Mouse (Mus musculus) v-Abl transformed pro-B cells (cell line): ENCODE results near the gene Rin2.
"Not testable (repeated sequence)": the region's sequence is repeated elsewhere in the genome, so short reads cannot be mapped to it uniquely, and the experiment has no call there.

Experiments
- in situ Hi-C, 2 experiments: fragments of 400-800 bp; cut with MboI; formaldehyde crosslinking; loops; one replicate each; pipeline ENCODE4 v1.15.1; 2025; ENCODE audit not compliant: unreplicated experiment in 2 of 2

Gene Rin2

DNA sequence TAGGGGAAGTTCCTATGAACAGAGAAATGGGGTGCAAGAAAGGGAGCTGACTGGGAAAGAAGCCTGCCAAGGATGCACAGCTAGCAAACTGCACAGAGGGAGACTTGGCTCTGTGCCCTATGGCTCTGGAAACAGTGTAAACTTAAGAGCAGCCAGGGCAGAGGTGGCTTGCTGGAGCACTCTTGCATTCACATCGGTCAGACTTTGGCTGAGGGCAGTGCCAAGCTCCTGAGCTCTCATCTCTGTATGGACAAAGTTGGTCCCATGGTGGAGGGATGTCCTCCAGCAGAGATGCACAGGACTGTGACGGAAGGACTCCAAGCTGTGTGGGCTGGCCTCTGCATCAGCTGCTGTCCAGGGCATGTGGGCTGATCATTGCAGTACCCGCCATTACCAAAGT lies 8.5 kb downstream of the Rin2 start:
- in situ Hi-C loops, result no loop called here

GRCm38 (mm10) chr2:145684151-145684550 lies 9.1 kb downstream of the Rin2 start:
- in situ Hi-C loops, result no loop called here

DNA sequence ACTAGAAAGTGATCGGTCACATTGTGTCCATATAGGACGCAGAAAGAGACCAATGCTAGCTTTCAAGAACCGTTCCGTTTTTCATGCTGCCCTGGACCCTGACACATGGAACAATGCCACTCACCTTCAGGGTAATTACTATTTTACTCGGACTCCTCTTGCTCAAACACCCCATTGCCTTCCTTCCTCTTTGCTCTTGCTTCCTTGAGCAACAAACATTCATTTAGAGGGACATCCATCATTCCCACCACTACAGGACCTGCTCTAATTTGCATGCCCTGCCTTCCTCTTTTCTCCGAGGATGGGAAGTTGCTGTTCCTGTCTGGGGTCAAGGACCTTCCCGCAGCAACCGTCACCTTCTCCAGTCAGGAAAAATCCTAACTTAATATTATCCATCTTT lies 9.9 kb downstream of the Rin2 start:
- in situ Hi-C loops, result no loop called here

GRCm38 (mm10) chr2:145686017-145686416 lies 11.0 kb downstream of the Rin2 start:
- in situ Hi-C loops, result no loop called here

- in situ Hi-C loops, result no loop called here
These were observed 16.5 kb downstream of the Rin2 start for GRCm38 (mm10) chr2:145691367-145692009.

DNA sequence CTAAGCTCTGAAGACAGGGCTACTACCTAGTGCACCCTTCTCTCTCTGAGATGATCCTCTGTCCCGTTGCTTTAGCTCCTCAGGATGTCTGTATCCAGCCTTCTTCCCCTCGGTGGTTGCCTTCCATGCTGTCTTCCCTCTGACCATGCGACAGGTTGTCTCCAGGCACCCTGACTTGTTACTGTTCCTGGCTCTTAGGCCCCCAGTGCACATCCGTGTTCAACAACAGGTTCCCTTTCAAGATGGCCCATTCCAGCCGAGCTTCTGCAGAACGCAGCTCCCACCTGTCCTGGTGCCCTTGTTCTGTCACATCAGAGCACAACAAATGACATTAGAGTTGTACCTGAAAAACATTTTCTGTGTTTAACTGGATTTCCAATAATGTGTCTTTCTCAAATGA lies 22.1 kb downstream of the Rin2 start:
- in situ Hi-C loops, result no loop called here

DNA sequence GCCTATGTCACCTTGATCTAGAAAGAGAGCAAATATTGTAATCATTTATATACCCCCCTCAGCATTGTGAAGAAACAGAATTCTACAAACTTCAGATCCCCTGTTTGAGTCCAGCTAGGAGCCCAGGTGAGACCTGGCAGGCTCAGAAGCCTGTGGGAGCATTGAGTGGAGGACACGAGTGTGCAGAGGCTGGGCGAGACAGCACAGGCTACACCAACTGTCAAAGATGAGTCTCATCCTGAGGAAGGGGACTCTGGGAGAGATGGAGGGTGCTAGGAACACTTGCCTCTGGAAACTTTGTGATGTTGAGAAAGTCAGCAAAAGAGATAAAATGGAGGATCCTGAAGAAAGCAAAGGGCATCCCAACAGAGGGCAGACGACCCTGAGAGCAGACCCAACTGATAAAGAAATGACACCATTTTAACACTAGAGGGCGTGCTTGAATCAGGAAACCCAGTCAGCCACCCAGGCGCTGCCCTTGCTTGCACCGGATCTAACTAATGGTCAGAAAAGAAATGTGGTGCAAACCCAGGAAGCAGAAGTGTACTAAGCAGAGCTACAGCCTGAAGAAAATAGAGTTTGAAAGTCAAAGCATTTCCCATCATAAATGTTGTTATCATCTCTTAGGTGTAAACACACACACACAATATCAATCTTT lies 24.5 kb downstream of the Rin2 start:
- in situ Hi-C loops, result no loop called here

GRCm38 (mm10) chr2:145700237-145700985 lies 25.4 kb downstream of the Rin2 start:
- in situ Hi-C loops, result no loop called here

- in situ Hi-C loops, result no loop called here
These were observed 26.8 kb downstream of the Rin2 start for GRCm38 (mm10) chr2:145701605-145702335.

- in situ Hi-C loops, result no loop called here
These were observed 29.7 kb downstream of the Rin2 start for GRCm38 (mm10) chr2:145704738-145705137.

GRCm38 (mm10) chr2:145709727-145710389 lies 34.8 kb downstream of the Rin2 start:
- in situ Hi-C loops, result no loop called here

- in situ Hi-C loops, result no loop called here
These were observed 36.5 kb downstream of the Rin2 start for GRCm38 (mm10) chr2:145711512-145711911.

DNA sequence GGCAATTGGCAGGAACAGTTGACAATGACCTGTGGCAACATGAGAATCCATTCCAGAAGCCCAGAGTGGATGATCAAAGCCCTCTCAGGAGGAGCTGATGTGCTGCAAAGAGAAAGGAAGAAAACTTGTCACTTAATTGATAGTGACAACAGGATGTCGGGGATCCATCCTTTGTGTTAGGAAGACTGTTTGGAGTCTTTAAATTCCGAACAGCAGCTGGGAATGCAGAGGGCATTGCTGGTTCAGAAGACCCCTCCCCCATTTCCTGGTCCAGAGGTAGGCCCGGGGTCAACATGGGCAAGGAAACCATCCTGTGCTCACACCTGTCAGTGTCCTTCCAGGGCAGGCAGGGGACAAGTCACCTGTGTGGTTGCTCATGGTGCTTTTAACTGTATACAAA lies 37.0 kb downstream of the Rin2 start:
- in situ Hi-C loops, result no loop called here

DNA sequence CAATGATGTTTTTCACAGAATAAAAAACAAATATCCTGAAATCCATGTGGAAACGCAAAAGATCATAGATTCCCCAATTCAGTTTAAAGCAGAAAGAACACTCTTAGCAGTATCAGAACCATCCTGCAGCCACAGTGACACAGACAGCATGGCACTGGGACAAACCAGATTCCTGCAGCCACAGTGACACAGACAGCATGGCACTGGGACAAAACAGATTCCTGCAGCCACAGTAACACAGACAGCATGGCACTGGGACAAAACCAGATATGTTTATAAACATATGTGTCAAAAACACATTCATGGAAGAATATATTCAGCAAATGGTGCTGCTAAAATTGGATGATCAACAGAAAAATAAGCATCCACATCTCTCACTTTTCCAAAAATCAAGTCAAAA lies 42.5 kb downstream of the Rin2 start:
- in situ Hi-C loops, result no loop called here

DNA sequence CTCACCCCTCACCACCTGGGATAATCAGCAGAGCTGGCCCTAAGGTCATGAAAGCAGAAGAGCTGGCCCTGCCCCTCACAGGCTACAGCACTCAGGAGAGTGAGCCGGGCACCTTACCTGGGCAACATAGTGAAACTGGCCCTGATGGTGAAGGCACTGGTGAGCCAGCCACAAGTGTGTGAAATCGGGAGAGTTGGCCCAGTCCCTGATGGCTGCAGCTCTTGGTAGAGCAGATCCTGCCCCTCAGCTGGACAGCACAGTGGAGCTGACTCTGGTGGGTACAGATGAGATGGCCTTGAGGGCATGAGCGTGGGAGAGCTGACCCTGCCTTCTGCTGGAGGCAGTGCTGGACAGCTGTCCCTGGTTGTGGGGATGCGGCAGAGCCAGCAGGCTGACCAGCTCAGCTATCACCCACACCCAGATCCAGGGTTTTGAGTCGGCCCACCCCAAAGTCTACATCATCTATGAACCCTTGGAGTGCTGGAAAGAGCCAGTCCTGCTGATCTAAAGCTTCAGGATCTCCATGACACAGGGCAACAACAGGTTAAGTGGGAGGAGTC lies 43.7 kb downstream of the Rin2 start:
- in situ Hi-C loops, result no loop called here

GRCm38 (mm10) chr2:145720157-145720556 lies 45.1 kb downstream of the Rin2 start:
- in situ Hi-C loops, result no loop called here

DNA sequence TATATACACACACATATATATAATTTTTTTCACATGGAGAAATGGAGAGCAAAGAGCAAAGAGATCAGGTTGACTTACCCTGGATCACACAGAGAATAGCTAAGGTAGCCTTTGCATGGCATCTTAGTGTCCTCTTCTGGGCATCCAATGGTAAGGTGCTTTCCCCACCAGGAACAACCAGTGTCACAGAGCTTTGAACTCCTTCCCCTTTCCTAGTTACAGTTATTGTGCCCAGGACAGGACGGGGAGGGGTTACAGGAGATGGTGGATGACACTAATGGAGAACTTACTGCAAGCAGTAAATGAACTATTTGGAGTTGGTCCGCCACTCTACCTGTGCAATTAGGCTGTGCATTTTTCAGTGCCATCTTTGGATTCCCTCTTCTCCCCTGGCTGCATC lies 45.7 kb downstream of the Rin2 start:
- in situ Hi-C loops, result no loop called here

DNA sequence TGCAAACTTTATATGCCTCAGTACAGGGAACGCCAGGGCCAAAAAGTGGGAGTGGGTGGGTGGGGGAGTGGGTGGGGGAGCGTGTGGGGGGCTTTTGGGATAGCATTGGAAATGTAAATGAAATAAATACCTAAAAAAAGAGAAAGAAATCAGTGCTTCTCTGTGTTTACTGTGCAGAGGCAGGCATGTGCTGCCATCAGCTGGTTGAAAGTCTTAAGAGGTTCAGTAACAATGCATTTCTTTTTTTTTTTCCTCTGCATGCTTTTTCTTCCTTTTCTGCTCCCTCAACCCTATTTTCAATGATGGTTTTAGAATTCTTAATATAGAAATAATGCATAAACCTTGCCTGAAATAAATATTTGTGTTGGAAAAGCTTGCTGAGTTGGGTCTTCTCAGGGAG lies 47.3 kb downstream of the Rin2 start:
- in situ Hi-C loops, result not testable (repeated sequence)

- in situ Hi-C loops, result no loop called here
These were observed 49.3 kb downstream of the Rin2 start for GRCm38 (mm10) chr2:145724288-145724687.

DNA sequence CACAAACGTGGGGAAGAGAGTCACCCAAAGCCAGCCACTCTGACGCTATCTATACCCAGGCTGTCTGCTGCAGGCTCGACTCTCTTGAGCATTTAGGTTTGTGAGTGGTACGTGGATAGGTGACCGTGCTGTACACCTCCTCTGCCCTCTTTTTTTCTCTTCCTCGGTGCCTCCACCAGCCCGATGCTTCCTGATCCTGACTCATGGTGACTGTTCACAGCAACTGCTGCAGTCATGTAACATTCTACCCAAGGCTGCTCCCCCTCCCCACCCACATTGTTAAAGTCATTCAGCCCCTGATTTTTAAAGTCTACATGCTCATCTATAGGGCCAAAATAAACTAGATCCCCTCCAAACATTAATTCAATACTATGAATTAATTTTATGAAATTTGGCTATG lies 54.4 kb downstream of the Rin2 start:
- in situ Hi-C loops, result no loop called here
